Mouse (Mus musculus) heart, adult 2 months (tissue): ENCODE data around the gene Slc19a2.

Source experiments
- EP300 ChIP-seq: fragments of 200-500 bp; IDR thresholded peaks from 2 replicates; pipeline ENCODE4 v1.6.1; 2011; ENCODE audit warnings: low read depth, low read length, control low read depth; ENCODE audit not compliant: insufficient read depth
- POLR2A ChIP-seq: fragments of 200-500 bp; IDR thresholded peaks from 2 replicates; pipeline ENCODE4 v1.6.1; 2011; ENCODE audit warnings: mild to moderate bottlenecking, low read depth, low read length, control low read depth; ENCODE audit not compliant: insufficient read depth

- TF ChIP-seq POLR2A (no peak), EP300 (no peak)
Observed at GRCm38 (mm10) chr1:164210899-164211298, 37.9 kb upstream of the Slc19a2 start.
